Mouse (Mus musculus) cerebellum, adult 2 months (tissue): ENCODE measurements at regions not wholly inside any gene's neighbourhood (a gene's known extent, or its start where the extent isn't known, plus 50 kb on each side); places are given as distances from the start of the nearest gene placed in this dataset.

Experiments used
- CTCF ChIP-seq: fragments of 200-500 bp; IDR thresholded peaks from 2 replicates; pipeline ENCODE4 v1.5.1; 2011; ENCODE audit warnings: low read depth, mild to moderate bottlenecking, control low read depth, low read length, moderate library complexity, borderline replicate concordance; ENCODE audit not compliant: insufficient read depth
- POLR2A ChIP-seq: fragments of 200-500 bp; IDR thresholded peaks from 2 replicates; pipeline ENCODE4 v1.6.1; 2011; ENCODE audit warnings: low read length, control low read depth, borderline replicate concordance; ENCODE audit not compliant: insufficient read depth

DNA sequence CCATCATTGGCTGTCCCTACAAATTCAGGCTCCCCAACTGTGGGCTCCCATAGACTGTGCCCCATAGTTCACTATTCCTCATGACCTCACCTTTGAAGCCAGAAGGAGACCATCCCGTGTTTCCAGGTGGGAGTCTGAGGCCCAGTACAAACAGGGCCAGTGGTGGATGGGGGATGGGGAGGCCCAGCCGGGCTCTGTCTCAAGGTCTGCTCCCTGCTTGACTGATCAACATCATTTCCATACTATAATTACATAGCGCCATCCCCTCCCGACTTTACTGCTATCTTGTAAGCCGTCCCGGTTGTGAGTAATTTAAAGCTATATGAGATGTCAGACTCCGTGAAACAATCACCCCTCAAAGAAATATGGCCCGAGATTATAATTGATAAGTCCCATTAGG lies 252.3 kb downstream of the Gm26897 start:
- TF ChIP-seq POLR2A (no peak), CTCF (no peak)
